Mouse (Mus musculus) forebrain, embryonic 14.5 days (tissue): ENCODE measurements around the gene Fam83e. TPM values are rescaled to one million over a fixed set of nuclear protein-coding genes. Genes with fewer than 3 reads are reported as not detected.

Source experiments
- ATAC-seq: fragments of 200-750 bp; cut with Nextera tagmentation; 2 replicates; pipeline ENCODE4 v1.8.0; 2017; ENCODE audit warnings: mild to moderate bottlenecking, moderate library complexity
- DNase-seq: peaks from one replicate; pipeline ENCODE4 v3.0.0-alpha.2; 2015; ENCODE audit warnings: low spot score
- H3K27ac ChIP-seq: fragments of 300-500 bp; sonication (generic); 2 replicates; pipeline ENCODE4 v1.5.1; 2014; ENCODE audit warnings: low read depth, mild to moderate bottlenecking, control low read depth, low read length, moderate library complexity
- H3K27me3 ChIP-seq: fragments of 300-500 bp; sonication (generic); replicated peaks from 2 replicates; pipeline ENCODE4 v1.6.1; 2014; ENCODE audit warnings: low read length, control low read depth, mixed read lengths; ENCODE audit not compliant: control insufficient read depth, insufficient read depth
- H3K36me3 ChIP-seq: fragments of 300-500 bp; sonication (generic); 2 replicates; pipeline ENCODE4 v1.6.1; 2014; ENCODE audit warnings: low read length, control low read depth; ENCODE audit not compliant: control insufficient read depth, insufficient read depth
- H3K4me1 ChIP-seq: fragments of 300-500 bp; sonication (generic); 2 replicates; pipeline ENCODE4 v1.6.1; 2014; ENCODE audit warnings: antibody characterized with exemption, low read length, control low read depth; ENCODE audit not compliant: control insufficient read depth, insufficient read depth
- H3K4me2 ChIP-seq: fragments of 300-500 bp; sonication (generic); 2 replicates; pipeline ENCODE4 v1.6.1; 2014; ENCODE audit warnings: mild to moderate bottlenecking, control low read depth, low read length
- H3K4me3 ChIP-seq: fragments of 300-500 bp; sonication (generic); 2 replicates; pipeline ENCODE4 v1.5.1; 2014; ENCODE audit warnings: low read depth, low read length, control low read depth
- H3K9ac ChIP-seq: fragments of 300-500 bp; sonication (generic); 2 replicates; pipeline ENCODE4 v1.6.1; 2014; ENCODE audit warnings: mild to moderate bottlenecking, low read length, control low read depth, moderate library complexity
- H3K9me3 ChIP-seq: fragments of 300-500 bp; sonication (generic); replicated peaks from 2 replicates; pipeline ENCODE4 v1.6.1; 2016; ENCODE audit warnings: low read length, control low read depth, mixed read lengths; ENCODE audit not compliant: control insufficient read depth
- WGBS: fragments of 180-500 bp; shearing (Covaris S2); extraction: QIAGEN DNeasy Blood & Tissue Kit; methylation state at CpG from one replicate; pipeline ENCODE4 v1.1.7; 2014; 5-methylcytosine and 5-hydroxymethylcytosine counted together
- polyA plus RNA-seq: library from polyadenylated mRNA; unstranded; fragments of >200 nt; fragmentation: Nextera tagmentation; extraction: Ambion mirVana; gene quantifications from 2 replicates; pipeline ENCODE4 v1.2.1, GENCODE M21; 2014

Gene Fam83e
- polyA plus RNA-seq, 1 experiment from 2014 or later: 0.11 TPM

- no peaks in the 10 kb centered on the region for H3K36me3 ChIP-seq
- H3K4me3 ChIP-seq: no peak overlapping the region
- H3K4me1 ChIP-seq: no peaks in the 10 kb centered on the region
- no peak for DNase-seq
- H3K27ac ChIP-seq: no peak overlapping the region
- no peaks in the 10 kb centered on the region for H3K27me3 ChIP-seq
- no peak for ATAC-seq
- H3K4me2 ChIP-seq: no peak overlapping the region
- WGBS: 78% methylated on average over 10 of the region's 10 CpGs
- no peaks in the 10 kb centered on the region for H3K9me3 ChIP-seq
- H3K9ac ChIP-seq: no peak overlapping the region
Observed at GRCm38 (mm10) chr7:45685811-45686210, 35.2 kb upstream of the Fam83e start.

- H3K4me1 ChIP-seq: no peaks in the 10 kb centered on the region
- no peak overlapping the region for H3K9ac ChIP-seq
- no peak overlapping the region for H3K27ac ChIP-seq
- ATAC-seq: no peak
- no peak overlapping the region for H3K4me3 ChIP-seq
- no peaks in the 10 kb centered on the region for H3K36me3 ChIP-seq
- DNase-seq: no peak
- no peak overlapping the region for H3K4me2 ChIP-seq
- no peaks in the 10 kb centered on the region for H3K27me3 ChIP-seq
- 82% methylated on average over 3 of the region's 3 CpGs for WGBS
- H3K9me3 ChIP-seq: no peaks in the 10 kb centered on the region
Observed at GRCm38 (mm10) chr7:45686841-45687240, 34.2 kb upstream of the Fam83e start.

GRCm38 (mm10) chr7:45689099-45689498, 31.9 kb upstream of the Fam83e start:
- Histone ChIP-seq H3K27ac (no peak overlapping the region), H3K4me2 (no peak overlapping the region), H3K4me3 (no peak overlapping the region), H3K9me3 (no peaks in the 10 kb centered on the region), H3K4me1 (no peaks in the 10 kb centered on the region), H3K27me3 (no peaks in the 10 kb centered on the region), H3K36me3 (no peaks in the 10 kb centered on the region), H3K9ac (no peak overlapping the region)
- WGBS: 64% methylated on average over 6 of the region's 6 CpGs
- no peak for ATAC-seq
- DNase-seq: no peak

GRCm38 (mm10) chr7:45689800-45690199, 31.2 kb upstream of the Fam83e start:
- H3K4me3 ChIP-seq: no peak overlapping the region
- DNase-seq (no peak), ATAC-seq (no peak)
- H3K9me3 ChIP-seq: no peaks in the 10 kb centered on the region
- no peaks in the 10 kb centered on the region for H3K27me3 ChIP-seq
- no peaks in the 10 kb centered on the region for H3K4me1 ChIP-seq
- no peak overlapping the region for H3K4me2 ChIP-seq
- no peaks in the 10 kb centered on the region for H3K36me3 ChIP-seq
- no peak overlapping the region for H3K27ac ChIP-seq
- no peak overlapping the region for H3K9ac ChIP-seq
- WGBS: 83% methylated on average over 11 of the region's 11 CpGs

GRCm38 (mm10) chr7:45692364-45692763, 28.6 kb upstream of the Fam83e start:
- no peak overlapping the region for H3K27ac ChIP-seq
- no peaks in the 10 kb centered on the region for H3K36me3 ChIP-seq
- no peak overlapping the region for H3K4me3 ChIP-seq
- H3K9ac ChIP-seq: no peak overlapping the region
- ATAC-seq: no peak
- WGBS: 87% methylated on average over 2 of the region's 2 CpGs
- H3K4me2 ChIP-seq: no peak overlapping the region
- DNase-seq: no peak
- no peaks in the 10 kb centered on the region for H3K9me3 ChIP-seq
- H3K27me3 ChIP-seq: no peaks in the 10 kb centered on the region
- no peaks in the 10 kb centered on the region for H3K4me1 ChIP-seq

- ATAC-seq: no peak
- H3K27ac ChIP-seq: no peak within 1 kb of the TSS
- no peak within 1 kb of the TSS for H3K4me3 ChIP-seq
- no peaks in the 10 kb centered on the region for H3K9me3 ChIP-seq
- no peaks in the 10 kb centered on the region for H3K36me3 ChIP-seq
- 91% methylated on average over 50 of the region's 50 CpGs for WGBS
- no peak for DNase-seq
- no peaks in the 10 kb centered on the region for H3K4me1 ChIP-seq
- peaks cover 7% of the 10 kb centered on the region for H3K27me3 ChIP-seq
- H3K9ac ChIP-seq: no peak within 1 kb of the TSS
- no peak within 1 kb of the TSS for H3K4me2 ChIP-seq
Observed at GRCm38 (mm10) chr7:45693921-45694591, 27.0 kb upstream of the Fam83e start, which contains the start of gene Sec1. Gene Sec1, minus strand, starts transcription at chr7:45694402.

GRCm38 (mm10) chr7:45695098-45695497, 25.9 kb upstream of the Fam83e start:
- ATAC-seq (no peak), DNase-seq (no peak)
- H3K27ac ChIP-seq: no peak overlapping the region
- no peaks in the 10 kb centered on the region for H3K36me3 ChIP-seq
- H3K4me3 ChIP-seq: no peak overlapping the region
- WGBS: 43% methylated on average over 6 of the region's 6 CpGs
- peaks cover 12% of the 10 kb centered on the region for H3K27me3 ChIP-seq
- H3K9ac ChIP-seq: no peak overlapping the region
- peaks cover 2% of the 10 kb centered on the region; the same call in 1 of the 2 replicates for H3K4me1 ChIP-seq
- no peaks in the 10 kb centered on the region for H3K9me3 ChIP-seq
- H3K4me2 ChIP-seq: no peak overlapping the region

- 86% methylated on average over 6 of the region's 7 CpGs for WGBS
- no peak overlapping the region for H3K27ac ChIP-seq
- ATAC-seq (no peak), DNase-seq (no peak)
- H3K4me1 ChIP-seq: peaks cover 6% of the 10 kb centered on the region; the same call in 1 of the 2 replicates
- no peak overlapping the region for H3K4me2 ChIP-seq
- no peak overlapping the region for H3K9ac ChIP-seq
- peaks cover 15% of the 10 kb centered on the region for H3K27me3 ChIP-seq
- H3K36me3 ChIP-seq: no peaks in the 10 kb centered on the region
- no peak overlapping the region for H3K4me3 ChIP-seq
- no peaks in the 10 kb centered on the region for H3K9me3 ChIP-seq
Observed at GRCm38 (mm10) chr7:45697894-45698293, 23.1 kb upstream of the Fam83e start.

GRCm38 (mm10) chr7:45699523-45700141, 21.4 kb upstream of the Fam83e start, which contains the start of gene Car11:
Gene Car11, plus strand, starts transcription at chr7:45699843.
- Histone ChIP-seq H3K36me3 (no peaks in the 10 kb centered on the region), H3K4me2 (peak within 1 kb of the TSS; percentile 83), H3K4me1 (peaks cover 6% of the 10 kb centered on the region; the same call in 1 of the 2 replicates), H3K9me3 (no peaks in the 10 kb centered on the region), H3K4me3 (peak within 1 kb of the TSS; percentile 38), H3K27me3 (peaks cover 15% of the 10 kb centered on the region), H3K27ac (peak within 1 kb of the TSS; percentile 63), H3K9ac (peak within 1 kb of the TSS; percentile 66)
- DNase-seq (no peak), ATAC-seq (no peak)
- under 1% methylated on average over 36 of the region's 36 CpGs for WGBS
